Mouse (Mus musculus): ENCODE data around the gene Ifngr1. TPM values are rescaled to one million over a fixed set of nuclear protein-coding genes. Genes with fewer than 3 reads are reported as not detected.

Ifngr1 gene
- polyA plus RNA-seq, 1 experiment, result 37.4 TPM

DNA sequence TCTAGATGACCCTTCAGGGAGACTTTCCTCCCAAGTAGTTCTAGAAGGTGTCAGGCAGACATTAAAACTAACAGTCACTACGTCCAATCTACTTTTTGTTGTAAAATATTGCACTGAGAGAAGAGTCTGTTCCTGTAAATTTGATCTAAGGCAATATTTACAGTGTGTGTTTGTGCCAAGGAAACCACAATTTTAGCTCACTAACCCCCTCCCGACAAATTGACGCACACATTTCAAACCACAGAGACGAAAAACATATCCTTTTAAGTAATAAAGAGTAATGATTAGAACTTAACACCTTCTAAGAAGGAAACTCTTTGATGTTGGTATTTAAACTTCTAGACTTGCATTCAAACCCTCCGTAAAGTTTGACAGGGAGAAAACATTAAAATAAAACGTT, 13.7 kb upstream of the Ifngr1 start:
- Histone ChIP-seq H3K27ac (ENCODE audit: insufficient read depth, low read depth, low read length) (peak overlapping the region; percentile 73), H3K4me1 (ENCODE audit: control insufficient read depth, insufficient read depth, insufficient read length, low read length) (peaks cover 13% of the 10 kb centered on the region; the same call in 1 of the 2 replicates), H3K4me3 (ENCODE audit: low read depth, low read length) (no peak overlapping the region), H3K27me3 (ENCODE audit: control insufficient read depth, insufficient read depth, low read length) (no peaks in the 10 kb centered on the region), H3K36me3 (ENCODE audit: control insufficient read depth, insufficient read depth, low read length) (no peaks in the 10 kb centered on the region)
- TF ChIP-seq CTCF (IDR thresholded peaks at IDR 0.05; ENCODE audit: extremely low read depth, insufficient read length, insufficient replicate concordance, low read depth, low read length) (no peak), POLR2A (IDR thresholded peaks at IDR 0.05; ENCODE audit: low read depth, low read length) (no peak)
- WGBS, result 77% methylated on average over 6 of the region's 6 CpGs

DNA sequence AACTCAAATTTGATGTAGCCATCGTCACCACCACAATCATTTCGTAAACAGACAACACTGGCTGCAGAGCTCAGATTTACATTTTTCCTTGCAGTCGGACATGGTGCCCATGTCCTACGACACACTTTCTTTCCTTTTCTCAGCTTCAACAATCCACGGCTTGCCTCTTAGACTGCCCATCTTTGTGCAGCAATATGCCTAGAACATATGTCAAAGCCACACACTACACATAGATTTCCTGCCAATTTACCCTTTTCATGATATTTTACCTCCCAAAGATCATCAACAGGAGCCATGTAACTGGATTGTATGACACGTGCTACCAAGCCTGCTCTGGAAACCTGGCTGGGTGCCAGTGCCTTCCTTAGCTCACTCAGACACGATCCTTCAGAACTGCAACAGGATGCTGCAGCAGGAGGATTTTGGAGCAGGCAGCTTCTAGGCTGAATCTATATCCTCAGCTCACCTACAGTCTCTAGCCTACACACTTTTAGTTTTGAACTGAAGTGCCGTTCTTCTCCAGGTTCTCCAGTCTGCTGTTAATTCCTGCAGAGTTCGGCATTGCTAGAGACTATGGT, 13.3 kb upstream of the Ifngr1 start:
- Histone ChIP-seq H3K4me3 (ENCODE audit: low read depth, low read length) (no peak overlapping the region), H3K27me3 (ENCODE audit: control insufficient read depth, insufficient read depth, low read length) (no peaks in the 10 kb centered on the region), H3K4me1 (ENCODE audit: control insufficient read depth, insufficient read depth, insufficient read length, low read length) (peaks cover 14% of the 10 kb centered on the region; the same call in 1 of the 2 replicates), H3K27ac (ENCODE audit: insufficient read depth, low read depth, low read length) (peak overlapping the region; percentile 73), H3K36me3 (ENCODE audit: control insufficient read depth, insufficient read depth, low read length) (no peaks in the 10 kb centered on the region)
- no peak for TF ChIP-seq POLR2A (IDR thresholded peaks at IDR 0.05; ENCODE audit: low read depth, low read length)
- no peak for TF ChIP-seq CTCF (IDR thresholded peaks at IDR 0.05; ENCODE audit: extremely low read depth, insufficient read length, insufficient replicate concordance, low read depth, low read length)
- WGBS, result 61% methylated on average over 9 of the region's 9 CpGs

GRCm38 (mm10) chr10:19580660-19581059, 11.1 kb upstream of the Ifngr1 start:
- peak overlapping the region; percentile 85 for H3K27ac ChIP-seq (ENCODE audit: insufficient read depth, low read depth, low read length)
- peaks cover 22% of the 10 kb centered on the region; the same call in 1 of the 2 replicates for H3K4me1 ChIP-seq (ENCODE audit: control insufficient read depth, insufficient read depth, insufficient read length, low read length)

GRCm38 (mm10) chr10:19581844-19582582, 9.7 kb upstream of the Ifngr1 start:
- 23% methylated on average over 9 of the region's 9 CpGs for WGBS
- Histone ChIP-seq H3K36me3 (ENCODE audit: control insufficient read depth, insufficient read depth, low read length) (no peaks in the 10 kb centered on the region), H3K27me3 (ENCODE audit: control insufficient read depth, insufficient read depth, low read length) (no peaks in the 10 kb centered on the region), H3K4me1 (ENCODE audit: control insufficient read depth, insufficient read depth, insufficient read length, low read length) (peaks cover 22% of the 10 kb centered on the region; the same call in 1 of the 2 replicates), H3K27ac (ENCODE audit: insufficient read depth, low read depth, low read length) (peak overlapping the region; percentile 82), H3K4me3 (ENCODE audit: low read depth, low read length) (no peak overlapping the region)
- TF ChIP-seq CTCF (IDR thresholded peaks at IDR 0.05; ENCODE audit: extremely low read depth, insufficient read length, insufficient replicate concordance, low read depth, low read length) (no peak), POLR2A (IDR thresholded peaks at IDR 0.05; ENCODE audit: low read depth, low read length) (no peak)

More at GRCm38 (mm10) chr10:19580660-19581059, 11.1 kb upstream of the Ifngr1 start:
- H3K27me3 ChIP-seq (ENCODE audit: control insufficient read depth, insufficient read depth, low read length), result no peaks in the 10 kb centered on the region
- TF ChIP-seq POLR2A (IDR thresholded peaks at IDR 0.05; ENCODE audit: low read depth, low read length) (no peak), CTCF (IDR thresholded peaks at IDR 0.05; ENCODE audit: extremely low read depth, insufficient read length, insufficient replicate concordance, low read depth, low read length) (no peak)
- no peak overlapping the region for H3K4me3 ChIP-seq (ENCODE audit: low read depth, low read length)
- 28% methylated on average over 3 of the region's 3 CpGs for WGBS
- H3K36me3 ChIP-seq (ENCODE audit: control insufficient read depth, insufficient read depth, low read length), result no peaks in the 10 kb centered on the region

- peaks cover 22% of the 10 kb centered on the region; the same call in 1 of the 2 replicates for H3K4me1 ChIP-seq (ENCODE audit: control insufficient read depth, insufficient read depth, insufficient read length, low read length)
- no peak overlapping the region for H3K4me3 ChIP-seq (ENCODE audit: low read depth, low read length)
- WGBS, result 32% methylated on average over 7 of the region's 7 CpGs
- H3K27me3 ChIP-seq (ENCODE audit: control insufficient read depth, insufficient read depth, low read length), result no peaks in the 10 kb centered on the region
- no peaks in the 10 kb centered on the region for H3K36me3 ChIP-seq (ENCODE audit: control insufficient read depth, insufficient read depth, low read length)
- peak overlapping the region; percentile 82 for H3K27ac ChIP-seq (ENCODE audit: insufficient read depth, low read depth, low read length)
- TF ChIP-seq POLR2A (IDR thresholded peaks at IDR 0.05; ENCODE audit: low read depth, low read length), result no peak
These were observed 8.8 kb upstream of the Ifngr1 start for GRCm38 (mm10) chr10:19582806-19583430.

GRCm38 (mm10) chr10:19584064-19584463, 7.7 kb upstream of the Ifngr1 start:
- Histone ChIP-seq H3K27ac (ENCODE audit: insufficient read depth, low read depth, low read length) (peak overlapping the region; percentile 59; the same call in 1 of the 2 replicates), H3K36me3 (ENCODE audit: control insufficient read depth, insufficient read depth, low read length) (no peaks in the 10 kb centered on the region)
- 90% methylated on average over 2 of the region's 2 CpGs for WGBS

GRCm38 (mm10) chr10:19584846-19585245, 6.9 kb upstream of the Ifngr1 start:
- WGBS, result 30% methylated on average over 1 of the region's 1 CpGs
- Histone ChIP-seq H3K27ac (ENCODE audit: insufficient read depth, low read depth, low read length) (no peak overlapping the region), H3K36me3 (ENCODE audit: control insufficient read depth, insufficient read depth, low read length) (no peaks in the 10 kb centered on the region), H3K4me3 (ENCODE audit: low read depth, low read length) (no peak overlapping the region), H3K27me3 (ENCODE audit: control insufficient read depth, insufficient read depth, low read length) (no peaks in the 10 kb centered on the region), H3K4me1 (ENCODE audit: control insufficient read depth, insufficient read depth, insufficient read length, low read length) (peaks cover 19% of the 10 kb centered on the region; the same call in 1 of the 2 replicates)
- no peak for TF ChIP-seq POLR2A (IDR thresholded peaks at IDR 0.05; ENCODE audit: low read depth, low read length)
- TF ChIP-seq CTCF (IDR thresholded peaks at IDR 0.05; ENCODE audit: extremely low read depth, insufficient read length, insufficient replicate concordance, low read depth, low read length), result no peak

More at GRCm38 (mm10) chr10:19584064-19584463, 7.7 kb upstream of the Ifngr1 start:
- Histone ChIP-seq H3K4me3 (ENCODE audit: low read depth, low read length) (no peak overlapping the region), H3K4me1 (ENCODE audit: control insufficient read depth, insufficient read depth, insufficient read length, low read length) (peaks cover 19% of the 10 kb centered on the region; the same call in 1 of the 2 replicates), H3K27me3 (ENCODE audit: control insufficient read depth, insufficient read depth, low read length) (no peaks in the 10 kb centered on the region)
- TF ChIP-seq CTCF (IDR thresholded peaks at IDR 0.05; ENCODE audit: extremely low read depth, insufficient read length, insufficient replicate concordance, low read depth, low read length) (no peak), POLR2A (IDR thresholded peaks at IDR 0.05; ENCODE audit: low read depth, low read length) (no peak)
